Mouse (Mus musculus): Measurements from ENCODE around the gene Eno4. TPM values are rescaled to one million over a fixed set of nuclear protein-coding genes. Genes with fewer than 3 reads are reported as not detected.
A peak's percentile ranks its signal among the peaks of the same experiment; 100 is the strongest.

The Eno4 gene
- polyA plus RNA-seq, 1 experiment from 2014 or later: 0.06 TPM

- ATAC-seq (ENCODE audit: low FRiP score, low TSS enrichment) (no peak), DNase-seq (ENCODE audit: low spot score) (no peak)
- no peaks in the 10 kb centered on the region for H3K4me1 ChIP-seq (replicated peaks; ENCODE audit: control insufficient read depth, insufficient read depth)
- no peaks in the 10 kb centered on the region for H3K27me3 ChIP-seq (ENCODE audit: control insufficient read depth, insufficient read depth, low read length)
- H3K36me3 ChIP-seq (ENCODE audit: control insufficient read depth, insufficient read depth, low read length): no peaks in the 10 kb centered on the region
- 53% methylated on average over 9 of the region's 9 CpGs for WGBS
- no peak overlapping the region for H3K27ac ChIP-seq (replicated peaks)
- H3K4me3 ChIP-seq (ENCODE audit: low read depth, low read length): no peak overlapping the region
- no peaks in the 10 kb centered on the region for H3K9me3 ChIP-seq (ENCODE audit: control insufficient read depth, low read length)
- H3K9ac ChIP-seq (ENCODE audit: low read length): no peak overlapping the region
- TF ChIP-seq CTCF (IDR thresholded peaks at IDR 0.05; ENCODE audit: low read depth) (peak; percentile 39), EP300 (optimal IDR thresholded peaks at IDR 0.05) (no peak)
- no peak overlapping the region for H3K4me2 ChIP-seq (replicated peaks; ENCODE audit: low read depth)
These were observed 36.5 kb upstream of the Eno4 start for GRCm38 (mm10) chr19:58906685-58907084.

GRCm38 (mm10) chr19:58908018-58908417 is 35.2 kb upstream of the Eno4 start:
- 69% methylated on average over 10 of the region's 10 CpGs for WGBS
- Histone ChIP-seq H3K36me3 (ENCODE audit: control insufficient read depth, insufficient read depth, low read length) (no peaks in the 10 kb centered on the region), H3K4me3 (ENCODE audit: low read depth, low read length) (no peak overlapping the region), H3K9me3 (ENCODE audit: control insufficient read depth, low read length) (no peaks in the 10 kb centered on the region), H3K4me1 (replicated peaks; ENCODE audit: control insufficient read depth, insufficient read depth) (no peaks in the 10 kb centered on the region), H3K4me2 (replicated peaks; ENCODE audit: low read depth) (no peak overlapping the region), H3K27me3 (ENCODE audit: control insufficient read depth, insufficient read depth, low read length) (no peaks in the 10 kb centered on the region), H3K27ac (replicated peaks) (no peak overlapping the region), H3K9ac (ENCODE audit: low read length) (no peak overlapping the region)
- no peak for TF ChIP-seq CTCF (IDR thresholded peaks at IDR 0.05; ENCODE audit: low read depth)
- no peak for TF ChIP-seq EP300 (optimal IDR thresholded peaks at IDR 0.05)
- DNase-seq (ENCODE audit: low spot score) (no peak), ATAC-seq (ENCODE audit: low FRiP score, low TSS enrichment) (no peak)

GRCm38 (mm10) chr19:58910941-58911368 is 32.3 kb upstream of the Eno4 start:
- Histone ChIP-seq H3K9me3 (ENCODE audit: control insufficient read depth, low read length) (no peaks in the 10 kb centered on the region), H3K4me3 (ENCODE audit: low read depth, low read length) (peak overlapping the region; percentile 38), H3K4me1 (replicated peaks; ENCODE audit: control insufficient read depth, insufficient read depth) (no peaks in the 10 kb centered on the region), H3K4me2 (replicated peaks; ENCODE audit: low read depth) (peak overlapping the region; percentile 51), H3K27ac (replicated peaks) (no peak overlapping the region), H3K36me3 (ENCODE audit: control insufficient read depth, insufficient read depth, low read length) (no peaks in the 10 kb centered on the region), H3K27me3 (ENCODE audit: control insufficient read depth, insufficient read depth, low read length) (no peaks in the 10 kb centered on the region), H3K9ac (ENCODE audit: low read length) (no peak overlapping the region)
- 2% methylated on average over 11 of the region's 11 CpGs for WGBS
- DNase-seq (ENCODE audit: low spot score) (peak; percentile 17), ATAC-seq (ENCODE audit: low FRiP score, low TSS enrichment) (no peak)
- TF ChIP-seq EP300 (optimal IDR thresholded peaks at IDR 0.05) (no peak), CTCF (IDR thresholded peaks at IDR 0.05; ENCODE audit: low read depth) (peak; percentile 49)

- 10% methylated on average over 9 of the region's 9 CpGs for WGBS
- Histone ChIP-seq H3K36me3 (ENCODE audit: control insufficient read depth, insufficient read depth, low read length) (no peaks in the 10 kb centered on the region), H3K27ac (replicated peaks) (no peak overlapping the region), H3K9ac (ENCODE audit: low read length) (no peak overlapping the region), H3K4me3 (ENCODE audit: low read depth, low read length) (peak overlapping the region; percentile 38), H3K4me2 (replicated peaks; ENCODE audit: low read depth) (peak overlapping the region; percentile 51), H3K9me3 (ENCODE audit: control insufficient read depth, low read length) (no peaks in the 10 kb centered on the region), H3K4me1 (replicated peaks; ENCODE audit: control insufficient read depth, insufficient read depth) (no peaks in the 10 kb centered on the region), H3K27me3 (ENCODE audit: control insufficient read depth, insufficient read depth, low read length) (no peaks in the 10 kb centered on the region)
- DNase-seq (ENCODE audit: low spot score) (peak; percentile 65), ATAC-seq (ENCODE audit: low FRiP score, low TSS enrichment) (peak; percentile 20; the same call in 1 of the 2 replicates)
- TF ChIP-seq EP300 (optimal IDR thresholded peaks at IDR 0.05): no peak
- TF ChIP-seq CTCF (IDR thresholded peaks at IDR 0.05; ENCODE audit: low read depth): peak; percentile 90
These were observed 31.8 kb upstream of the Eno4 start for GRCm38 (mm10) chr19:58911386-58911785.

- H3K4me1 ChIP-seq (replicated peaks; ENCODE audit: control insufficient read depth, insufficient read depth): no peaks in the 10 kb centered on the region
- DNase-seq (ENCODE audit: low spot score) (no peak), ATAC-seq (ENCODE audit: low FRiP score, low TSS enrichment) (no peak)
- H3K9ac ChIP-seq (ENCODE audit: low read length): no peak overlapping the region
- no peaks in the 10 kb centered on the region for H3K27me3 ChIP-seq (ENCODE audit: control insufficient read depth, insufficient read depth, low read length)
- no peaks in the 10 kb centered on the region for H3K9me3 ChIP-seq (ENCODE audit: control insufficient read depth, low read length)
- 86% methylated on average over 6 of the region's 6 CpGs for WGBS
- no peaks in the 10 kb centered on the region for H3K36me3 ChIP-seq (ENCODE audit: control insufficient read depth, insufficient read depth, low read length)
- H3K4me2 ChIP-seq (replicated peaks; ENCODE audit: low read depth): no peak overlapping the region
- no peak overlapping the region for H3K27ac ChIP-seq (replicated peaks)
- H3K4me3 ChIP-seq (ENCODE audit: low read depth, low read length): no peak overlapping the region
- no peak for TF ChIP-seq CTCF (IDR thresholded peaks at IDR 0.05; ENCODE audit: low read depth)
- TF ChIP-seq EP300 (optimal IDR thresholded peaks at IDR 0.05): no peak
These were observed 29.9 kb upstream of the Eno4 start for GRCm38 (mm10) chr19:58913301-58913700.

- no peak for DNase-seq (ENCODE audit: low spot score)
- no peak overlapping the region for H3K9ac ChIP-seq (ENCODE audit: low read length)
- H3K4me2 ChIP-seq (replicated peaks; ENCODE audit: low read depth): peak overlapping the region; percentile 49
- peak overlapping the region; percentile 23 for H3K4me3 ChIP-seq (ENCODE audit: low read depth, low read length)
- no peak for ATAC-seq (ENCODE audit: low FRiP score, low TSS enrichment)
- H3K9me3 ChIP-seq (ENCODE audit: control insufficient read depth, low read length): no peaks in the 10 kb centered on the region
- H3K27ac ChIP-seq (replicated peaks): no peak overlapping the region
- TF ChIP-seq CTCF (IDR thresholded peaks at IDR 0.05; ENCODE audit: low read depth): peak; percentile 45
- no peak for TF ChIP-seq EP300 (optimal IDR thresholded peaks at IDR 0.05)
- 4% methylated on average over 11 of the region's 11 CpGs for WGBS
- no peaks in the 10 kb centered on the region for H3K4me1 ChIP-seq (replicated peaks; ENCODE audit: control insufficient read depth, insufficient read depth)
- H3K27me3 ChIP-seq (ENCODE audit: control insufficient read depth, insufficient read depth, low read length): no peaks in the 10 kb centered on the region
- H3K36me3 ChIP-seq (ENCODE audit: control insufficient read depth, insufficient read depth, low read length): no peaks in the 10 kb centered on the region
These were observed 24.6 kb upstream of the Eno4 start for GRCm38 (mm10) chr19:58918597-58918996.

Measured in stomach, postnatal 0 days (tissue).